Mouse (Mus musculus) frontal cortex, postnatal 10 days (tissue): ENCODE results near the gene Asic4.
A peak's percentile ranks its signal among the peaks of the same experiment; 100 is the strongest.

Experiments used
- DNase-seq, 2 experiments: peaks; one replicate each; pipeline ENCODE4 v3.0.0; 2022; ENCODE audit warnings: low spot score in 2 of 2, mixed read lengths in 1 of 2

Gene Asic4

DNA sequence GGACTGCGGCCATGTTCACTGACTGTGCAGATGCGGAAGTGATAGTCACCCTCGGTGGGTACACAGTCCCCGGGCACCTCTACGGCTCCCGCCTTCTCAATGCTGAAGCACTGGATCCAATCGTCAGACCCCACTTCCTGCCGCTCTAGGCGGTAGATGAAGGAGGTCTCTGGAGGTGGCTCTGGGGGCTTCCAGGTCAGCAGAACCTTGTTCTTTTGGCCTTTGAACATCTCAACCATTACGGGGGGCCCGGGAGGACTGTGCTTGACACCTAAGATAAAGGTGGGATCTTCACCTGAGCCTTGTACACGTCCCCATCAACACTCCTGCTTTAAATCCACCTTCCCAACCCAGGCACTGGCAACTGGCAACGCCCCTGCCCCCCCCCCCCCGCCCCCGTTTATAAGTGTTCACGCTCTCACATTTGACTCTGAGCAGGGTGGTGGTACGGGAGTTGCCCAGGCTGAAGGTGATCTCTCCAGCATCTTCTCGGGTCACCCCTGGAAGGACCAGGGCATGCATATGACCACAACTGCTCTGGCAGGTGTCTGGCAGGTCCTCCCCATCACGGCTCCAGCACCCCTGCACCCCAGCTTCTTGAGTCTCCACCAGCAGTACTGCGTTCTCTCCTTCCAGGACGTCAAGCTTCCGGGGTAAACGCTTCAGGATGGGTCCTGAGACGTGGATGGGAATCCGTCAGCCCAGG is 52.9 kb downstream of the Asic4 start:
- DNase-seq, result no peak

DNA sequence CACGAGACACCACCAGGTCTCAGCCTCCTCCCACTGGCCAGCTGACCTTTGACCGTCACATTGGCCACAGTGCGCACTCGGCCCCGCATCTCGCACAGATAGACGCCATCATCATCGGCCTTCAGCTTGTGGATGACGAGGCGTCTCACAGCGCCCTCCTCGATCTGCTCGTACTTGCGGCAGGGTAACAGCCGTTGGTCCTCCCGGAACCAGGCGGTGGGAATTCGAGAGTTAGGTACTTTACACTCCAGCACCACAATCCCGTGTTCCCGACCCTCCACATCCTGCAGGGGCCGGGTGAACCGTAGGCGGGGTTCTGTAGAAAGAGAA is 53.4 kb downstream of the Asic4 start:
- DNase-seq, result no peak

- no peak for DNase-seq
Measured at GRCm38 (mm10) chr1:75504256-75505045, 54.2 kb downstream of the Asic4 start.

DNA sequence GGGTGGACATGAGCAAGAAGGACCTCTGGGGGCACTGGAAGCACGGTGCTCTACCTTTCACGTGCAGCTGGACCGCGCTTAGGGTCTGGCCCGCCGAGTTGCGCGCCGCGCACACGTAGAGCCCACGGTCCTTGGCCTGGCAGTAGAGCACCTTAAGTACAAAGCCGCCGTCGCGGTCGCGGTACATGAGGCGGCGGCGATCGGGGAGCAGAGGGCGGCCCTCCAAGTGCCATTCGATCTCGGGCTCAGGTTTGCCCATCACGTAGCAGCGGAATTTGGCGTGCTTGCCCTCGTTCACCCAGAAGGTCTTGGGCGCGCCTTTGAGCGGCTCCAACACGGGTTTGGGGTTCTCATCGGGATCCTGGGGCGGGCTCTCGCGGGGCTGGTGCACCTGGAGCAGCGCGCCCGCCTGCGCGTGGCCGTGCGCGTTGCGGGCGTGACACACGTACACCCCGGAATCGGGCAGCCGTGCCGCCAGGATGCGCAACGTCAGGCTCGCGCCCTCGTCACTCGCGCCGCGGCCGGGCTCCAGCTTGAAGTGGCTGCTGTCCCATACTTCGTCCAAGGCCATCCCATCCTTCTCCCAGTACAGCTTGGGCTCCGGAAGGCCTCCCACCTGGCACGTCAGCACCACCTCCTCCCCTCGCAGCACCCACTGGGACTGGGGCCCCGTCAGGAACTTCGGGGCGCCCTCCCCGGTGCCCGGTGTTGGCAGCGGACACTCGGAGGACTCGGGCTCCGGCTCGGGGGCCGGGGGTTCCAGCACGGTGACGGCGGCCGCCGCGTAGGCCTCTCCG is 55.1 kb downstream of the Asic4 start:
- DNase-seq, result peak; percentile 65 to 76

DNA sequence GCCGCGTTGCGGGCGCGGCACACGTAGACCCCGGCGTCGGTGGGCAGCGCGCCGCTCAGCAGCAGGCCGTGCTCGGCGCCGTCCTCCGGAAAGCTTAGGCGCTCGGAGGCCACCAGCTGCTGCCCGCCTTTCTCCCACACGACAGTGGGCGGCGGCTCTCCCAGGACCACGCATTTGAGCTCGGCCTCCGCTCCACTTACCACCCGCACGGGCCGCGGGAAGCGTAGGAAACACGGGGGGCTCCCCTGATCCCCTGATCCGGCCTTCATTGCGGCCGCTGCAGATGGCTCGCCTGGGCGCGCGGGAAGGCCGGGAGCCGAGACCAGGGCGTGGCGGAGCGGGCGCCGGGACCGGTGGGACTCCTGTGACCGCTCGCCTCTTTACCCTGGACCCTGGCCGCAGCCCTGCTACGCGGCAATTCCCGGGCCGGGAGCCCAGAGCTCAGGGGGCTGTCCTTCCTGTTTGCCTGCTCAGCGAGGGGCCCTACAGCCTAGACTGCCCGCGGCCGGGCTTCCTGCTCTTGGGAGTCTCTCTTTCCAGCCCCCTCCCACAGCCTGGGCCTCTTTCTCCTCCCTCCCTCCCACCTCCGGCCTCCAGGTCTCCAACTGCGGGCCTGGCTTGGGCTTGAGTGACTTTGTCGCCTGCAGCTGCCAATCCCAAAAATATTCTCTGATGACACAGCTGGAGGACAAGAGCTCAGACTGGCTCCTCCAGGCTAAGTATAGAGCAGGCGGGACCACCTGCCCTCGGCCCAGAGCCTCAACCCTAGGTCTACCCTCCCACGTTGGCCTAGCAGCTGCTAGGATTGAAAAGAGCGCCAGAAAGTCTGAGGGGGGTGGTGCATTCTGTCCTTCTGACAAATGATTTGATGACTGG is 56.0 kb downstream of the Asic4 start, which contains the start of gene Obsl1:
Gene Obsl1, minus strand, starts transcription at position 497 of the 876 bp plus-strand sequence.
- peak in 1 of 2 experiments; percentile 61 for DNase-seq

- no peak for DNase-seq
Measured at GRCm38 (mm10) chr1:75507006-75507405, 56.8 kb downstream of the Asic4 start, which contains the start of gene Inha. Gene Inha, plus strand, starts transcription at chr1:75507077.

GRCm38 (mm10) chr1:75509586-75509985 is 59.4 kb downstream of the Asic4 start:
- no peak for DNase-seq

DNA sequence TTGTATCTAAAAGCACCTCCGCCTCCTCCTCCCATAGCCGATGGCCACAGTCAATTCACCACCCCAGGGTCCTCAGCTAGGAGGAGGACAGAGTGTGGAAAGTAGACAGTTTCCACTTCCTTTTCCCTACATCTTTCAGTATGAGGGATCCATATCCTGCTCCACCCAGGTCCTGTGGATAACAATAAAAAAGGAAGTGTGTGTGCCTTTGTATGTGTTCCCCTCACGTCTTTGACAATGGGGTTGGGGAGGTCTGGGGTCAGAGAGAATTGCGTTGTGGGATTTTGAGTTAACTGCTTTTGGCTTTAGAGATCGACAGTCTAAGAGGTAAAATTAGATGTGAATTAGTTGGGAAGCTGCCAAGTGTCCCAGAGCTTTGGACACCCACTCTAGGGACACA is 59.9 kb downstream of the Asic4 start:
- no peak for DNase-seq

GRCm38 (mm10) chr1:75511437-75512210 is 61.4 kb downstream of the Asic4 start:
- no peak for DNase-seq

- DNase-seq, result no peak
Measured at GRCm38 (mm10) chr1:75512550-75512949, 62.3 kb downstream of the Asic4 start.

GRCm38 (mm10) chr1:75516703-75517380 is 66.6 kb downstream of the Asic4 start:
- no peak for DNase-seq

GRCm38 (mm10) chr1:75517984-75518383 is 67.7 kb downstream of the Asic4 start:
- no peak for DNase-seq

DNA sequence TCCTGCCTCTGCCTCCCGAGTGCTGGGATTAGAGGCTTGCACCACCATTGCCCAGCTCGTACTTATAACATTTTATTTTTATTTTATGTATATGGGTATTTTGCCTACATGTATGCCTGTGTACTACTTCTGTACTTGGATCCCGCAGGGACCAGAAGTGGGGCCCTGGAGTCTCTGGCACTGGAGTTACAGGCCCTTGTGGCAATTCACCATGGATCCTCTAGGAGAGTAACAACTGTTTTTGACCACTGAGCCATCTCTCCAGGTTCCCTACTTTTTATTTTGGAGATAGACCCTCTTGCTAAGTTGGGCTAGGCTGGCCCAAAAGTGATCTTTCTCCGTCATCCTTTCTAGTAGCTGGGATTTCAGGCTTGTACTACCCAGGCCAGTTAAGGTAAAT is 68.2 kb downstream of the Asic4 start:
- DNase-seq, result no peak

- DNase-seq, result no peak
Measured at GRCm38 (mm10) chr1:75519576-75519975, 69.3 kb downstream of the Asic4 start.

GRCm38 (mm10) chr1:75521321-75522031 is 71.2 kb downstream of the Asic4 start, which contains the start of gene Stk11ip:
Gene Stk11ip, plus strand, starts transcription at chr1:75521529.
- peak; percentile 85 to 89 for DNase-seq
